Mouse (Mus musculus): ENCODE measurements at regions not wholly inside any gene's neighbourhood (a gene's known extent, or its start where the extent isn't known, plus 50 kb on each side); places are given as distances from the start of the nearest gene placed in this dataset.

GRCm38 (mm10) chr11:24696561-24696960, 618.7 kb downstream of the Bcl11a start:
- H3K9ac ChIP-seq (ENCODE audit: low read length) = no peak overlapping the region
- H3K4me3 ChIP-seq (ENCODE audit: low read depth, low read length) = no peak overlapping the region
- DNase-seq (ENCODE audit: low spot score) = no peak
- ATAC-seq = no peak
- no peaks in the 10 kb centered on the region for H3K9me3 ChIP-seq (replicated peaks; ENCODE audit: control insufficient read depth, low read length)
- peaks cover 7% of the 10 kb centered on the region; the same call in 1 of the 2 replicates for H3K4me1 ChIP-seq (ENCODE audit: control insufficient read depth, insufficient read depth, low read length)
- no peaks in the 10 kb centered on the region for H3K36me3 ChIP-seq (ENCODE audit: control insufficient read depth, insufficient read depth, low read length)
- H3K27me3 ChIP-seq (replicated peaks; ENCODE audit: control insufficient read depth, insufficient read depth, low read length) = no peaks in the 10 kb centered on the region
- no peak overlapping the region for H3K4me2 ChIP-seq (ENCODE audit: low read length)
- no peak overlapping the region for H3K27ac ChIP-seq (ENCODE audit: low read depth, low read length)
- 5% methylated on average over 7 of the region's 7 CpGs for WGBS

GRCm38 (mm10) chr11:24708790-24709189, 630.9 kb downstream of the Bcl11a start:
- ATAC-seq = 0 out of 2 replicates have a peak, but pooled peaks have one; percentile 46
- 87% methylated on average over 3 of the region's 3 CpGs for WGBS

GRCm38 (mm10) chr11:24716539-24717287, 638.9 kb downstream of the Bcl11a start:
- Histone ChIP-seq H3K27me3 (replicated peaks; ENCODE audit: control insufficient read depth, insufficient read depth, low read length) (no peaks in the 10 kb centered on the region), H3K4me1 (ENCODE audit: control insufficient read depth, insufficient read depth, low read length) (peaks cover 18% of the 10 kb centered on the region), H3K36me3 (ENCODE audit: control insufficient read depth, insufficient read depth, low read length) (no peaks in the 10 kb centered on the region), H3K4me3 (ENCODE audit: low read depth, low read length) (no peak overlapping the region), H3K9ac (ENCODE audit: low read length) (peak overlapping the region; percentile 38; the same call in 1 of the 2 replicates), H3K4me2 (ENCODE audit: low read length) (peak overlapping the region; percentile 29; the same call in 1 of the 2 replicates), H3K27ac (ENCODE audit: low read depth, low read length) (peak overlapping the region; percentile 68), H3K9me3 (replicated peaks; ENCODE audit: control insufficient read depth, low read length) (no peaks in the 10 kb centered on the region)
- 28% methylated on average over 12 of the region's 12 CpGs for WGBS
- DNase-seq (ENCODE audit: low spot score) = peak; percentile 84
- ATAC-seq = peak; percentile 74

More at GRCm38 (mm10) chr11:24708790-24709189, 630.9 kb downstream of the Bcl11a start:
- H3K36me3 ChIP-seq (ENCODE audit: control insufficient read depth, insufficient read depth, low read length) = no peaks in the 10 kb centered on the region
- H3K9ac ChIP-seq (ENCODE audit: low read length) = no peak overlapping the region
- peak; percentile 63 for DNase-seq (ENCODE audit: low spot score)
- H3K27ac ChIP-seq (ENCODE audit: low read depth, low read length) = no peak overlapping the region
- H3K4me3 ChIP-seq (ENCODE audit: low read depth, low read length) = no peak overlapping the region
- no peaks in the 10 kb centered on the region for H3K4me1 ChIP-seq (ENCODE audit: control insufficient read depth, insufficient read depth, low read length)
- no peak overlapping the region for H3K4me2 ChIP-seq (ENCODE audit: low read length)
- H3K27me3 ChIP-seq (replicated peaks; ENCODE audit: control insufficient read depth, insufficient read depth, low read length) = no peaks in the 10 kb centered on the region
- H3K9me3 ChIP-seq (replicated peaks; ENCODE audit: control insufficient read depth, low read length) = no peaks in the 10 kb centered on the region

GRCm38 (mm10) chr11:24724259-24724937, 646.5 kb downstream of the Bcl11a start:
- ATAC-seq (no peak), DNase-seq (ENCODE audit: low spot score) (no peak)
- H3K27ac ChIP-seq (ENCODE audit: low read depth, low read length) = no peak overlapping the region
- no peaks in the 10 kb centered on the region for H3K9me3 ChIP-seq (replicated peaks; ENCODE audit: control insufficient read depth, low read length)
- no peak overlapping the region for H3K9ac ChIP-seq (ENCODE audit: low read length)
- no peaks in the 10 kb centered on the region; the same call in 1 of the 2 replicates for H3K4me1 ChIP-seq (ENCODE audit: control insufficient read depth, insufficient read depth, low read length)
- 90% methylated on average over 5 of the region's 5 CpGs for WGBS
- H3K4me3 ChIP-seq (ENCODE audit: low read depth, low read length) = no peak overlapping the region
- no peaks in the 10 kb centered on the region for H3K36me3 ChIP-seq (ENCODE audit: control insufficient read depth, insufficient read depth, low read length)
- no peaks in the 10 kb centered on the region for H3K27me3 ChIP-seq (replicated peaks; ENCODE audit: control insufficient read depth, insufficient read depth, low read length)
- no peak overlapping the region for H3K4me2 ChIP-seq (ENCODE audit: low read length)

GRCm38 (mm10) chr11:24726331-24726730, 648.5 kb downstream of the Bcl11a start:
- Histone ChIP-seq H3K27ac (ENCODE audit: low read depth, low read length) (no peak overlapping the region), H3K4me3 (ENCODE audit: low read depth, low read length) (no peak overlapping the region), H3K36me3 (ENCODE audit: control insufficient read depth, insufficient read depth, low read length) (no peaks in the 10 kb centered on the region), H3K27me3 (replicated peaks; ENCODE audit: control insufficient read depth, insufficient read depth, low read length) (no peaks in the 10 kb centered on the region), H3K9me3 (replicated peaks; ENCODE audit: control insufficient read depth, low read length) (no peaks in the 10 kb centered on the region), H3K4me1 (ENCODE audit: control insufficient read depth, insufficient read depth, low read length) (no peaks in the 10 kb centered on the region; the same call in 1 of the 2 replicates), H3K4me2 (ENCODE audit: low read length) (no peak overlapping the region), H3K9ac (ENCODE audit: low read length) (no peak overlapping the region)
- WGBS = 21% methylated on average over 3 of the region's 3 CpGs
- DNase-seq (ENCODE audit: low spot score) (peak; percentile 8), ATAC-seq (no peak)

GRCm38 (mm10) chr11:24727404-24727803, 649.5 kb downstream of the Bcl11a start:
- Histone ChIP-seq H3K27ac (ENCODE audit: low read depth, low read length) (no peak overlapping the region), H3K9me3 (replicated peaks; ENCODE audit: control insufficient read depth, low read length) (no peaks in the 10 kb centered on the region), H3K4me3 (ENCODE audit: low read depth, low read length) (no peak overlapping the region), H3K9ac (ENCODE audit: low read length) (no peak overlapping the region), H3K4me1 (ENCODE audit: control insufficient read depth, insufficient read depth, low read length) (no peaks in the 10 kb centered on the region; the same call in 1 of the 2 replicates), H3K27me3 (replicated peaks; ENCODE audit: control insufficient read depth, insufficient read depth, low read length) (no peaks in the 10 kb centered on the region), H3K4me2 (ENCODE audit: low read length) (no peak overlapping the region), H3K36me3 (ENCODE audit: control insufficient read depth, insufficient read depth, low read length) (no peaks in the 10 kb centered on the region)
- ATAC-seq (peak; percentile 37; the same call in 1 of the 2 replicates), DNase-seq (ENCODE audit: low spot score) (peak; percentile 59)
- WGBS = 6% methylated on average over 1 of the region's 1 CpGs

- Histone ChIP-seq H3K9me3 (replicated peaks; ENCODE audit: control insufficient read depth, low read length) (no peaks in the 10 kb centered on the region), H3K27me3 (replicated peaks; ENCODE audit: control insufficient read depth, insufficient read depth, low read length) (no peaks in the 10 kb centered on the region), H3K27ac (ENCODE audit: low read depth, low read length) (no peak overlapping the region), H3K4me2 (ENCODE audit: low read length) (no peak overlapping the region), H3K4me1 (ENCODE audit: control insufficient read depth, insufficient read depth, low read length) (no peaks in the 10 kb centered on the region; the same call in 1 of the 2 replicates), H3K9ac (ENCODE audit: low read length) (no peak overlapping the region), H3K36me3 (ENCODE audit: control insufficient read depth, insufficient read depth, low read length) (no peaks in the 10 kb centered on the region), H3K4me3 (ENCODE audit: low read depth, low read length) (no peak overlapping the region)
- 20% methylated on average over 1 of the region's 1 CpGs for WGBS
- ATAC-seq (no peak), DNase-seq (ENCODE audit: low spot score) (no peak)
Measured at GRCm38 (mm10) chr11:24731431-24731830, 653.6 kb downstream of the Bcl11a start.

GRCm38 (mm10) chr11:24739710-24740255, 661.9 kb downstream of the Bcl11a start:
- H3K4me1 ChIP-seq (ENCODE audit: control insufficient read depth, insufficient read depth, low read length) = peaks cover 10% of the 10 kb centered on the region; the same call in 1 of the 2 replicates
- no peaks in the 10 kb centered on the region for H3K36me3 ChIP-seq (ENCODE audit: control insufficient read depth, insufficient read depth, low read length)
- DNase-seq (ENCODE audit: low spot score) (peak; percentile 76), ATAC-seq (peak; percentile 74)
- no peaks in the 10 kb centered on the region for H3K27me3 ChIP-seq (replicated peaks; ENCODE audit: control insufficient read depth, insufficient read depth, low read length)
- H3K4me2 ChIP-seq (ENCODE audit: low read length) = peak overlapping the region; percentile 48
- H3K9me3 ChIP-seq (replicated peaks; ENCODE audit: control insufficient read depth, low read length) = no peaks in the 10 kb centered on the region
- 2% methylated on average over 14 of the region's 14 CpGs for WGBS
- peak overlapping the region; percentile 8 for H3K4me3 ChIP-seq (ENCODE audit: low read depth, low read length)
- peak overlapping the region; percentile 49 for H3K9ac ChIP-seq (ENCODE audit: low read length)
- H3K27ac ChIP-seq (ENCODE audit: low read depth, low read length) = peak overlapping the region; percentile 61
